Comparison of ENCODE assay signal across 18 mouse cellular contexts in genomic region chr7:97298943-97299342, GRCm38 (mm10).
"Had no signal": no experiment of that assay in that cellular context is flagged by ENCODE, and none has a peak within 500 bp of the region (broad histone marks: within the 10 kb centered on the region; RNA-seq: fewer than 3 reads in every experiment).

No protein-coding gene starts in this region.

- H3K9me3 ChIP-seq: midbrain, embryonic 10.5 days; midbrain, embryonic 12.5 days; neural tube, embryonic 13.5 days; neural tube, embryonic 15.5 days had no signal

- DNase-seq: lung, adult 18-20 months; lung, embryonic 14.5 days; lung, postnatal 10 days; lung, postnatal 4 days; midbrain, embryonic 14.5 days; retina, postnatal 1 day; right cerebral cortex, adult 18-20 months; right cerebral cortex, postnatal 25 days; right cerebral cortex, postnatal 4 days; spleen, adult 18-20 months; thymus, adult 18-20 months; thymus, postnatal 14 days; thymus, postnatal 36 days had no signal

- H3K4me1 ChIP-seq: midbrain, embryonic 10.5 days; midbrain, embryonic 12.5 days; neural tube, embryonic 13.5 days; neural tube, embryonic 15.5 days had no signal

- H3K4me3 ChIP-seq: midbrain, embryonic 10.5 days; midbrain, embryonic 12.5 days; myocyte; neural tube, embryonic 13.5 days; neural tube, embryonic 15.5 days had no signal

- H3K27ac ChIP-seq: midbrain, embryonic 10.5 days; midbrain, embryonic 12.5 days; neural tube, embryonic 13.5 days; neural tube, embryonic 15.5 days had no signal

- H3K27me3 ChIP-seq: midbrain, embryonic 12.5 days; neural tube, embryonic 13.5 days; neural tube, embryonic 15.5 days had no signal
